Mouse (Mus musculus) heart, embryonic 14.5 days (tissue): ENCODE results near the gene Negr1. TPM values are rescaled to one million over a fixed set of nuclear protein-coding genes. Genes with fewer than 3 reads are reported as not detected.

Experiments used
- ATAC-seq: fragments of 200-750 bp; cut with Nextera tagmentation; 2 replicates; pipeline ENCODE4 v1.8.0; 2017; ENCODE audit warnings: low read depth, moderate TSS enrichment; ENCODE audit not compliant: insufficient number of reproducible peaks, insufficient read depth, low FRiP score
- H3K27ac ChIP-seq, 2 experiments: fragments of 200-500 bp in 1 of 2; fragments of 300-500 bp in 1 of 2; sonication (generic) in 1 of 2; replicated peaks in 1 of 2; 2 replicates each; pipeline ENCODE4 v1.5.1; 2012 to 2014; ENCODE audit warnings: low read depth in 2 of 2, low read length in 2 of 2, control low read depth in 1 of 2, mild to moderate bottlenecking in 1 of 2, mixed read lengths in 1 of 2; ENCODE audit not compliant: control insufficient read depth in 1 of 2, insufficient read depth in 1 of 2
- H3K27me3 ChIP-seq: fragments of 300-500 bp; sonication (generic); 2 replicates; pipeline ENCODE4 v1.6.1; 2014; ENCODE audit warnings: mild to moderate bottlenecking, low read length, control low read depth; ENCODE audit not compliant: control insufficient read depth, insufficient read depth
- H3K36me3 ChIP-seq: fragments of 300-500 bp; sonication (generic); 2 replicates; pipeline ENCODE4 v1.6.1; 2014; ENCODE audit warnings: mild to moderate bottlenecking, control low read depth, low read length, mixed read lengths; ENCODE audit not compliant: control insufficient read depth, insufficient read depth
- H3K4me1 ChIP-seq, 2 experiments: fragments of 200-500 bp in 1 of 2; fragments of 300-500 bp in 1 of 2; sonication (generic) in 1 of 2; 2 replicates each; pipeline ENCODE4 v1.6.1; 2012 to 2014; ENCODE audit warnings: low read length in 2 of 2, control low read depth in 1 of 2, mixed read lengths in 1 of 2; ENCODE audit not compliant: control insufficient read depth in 2 of 2, insufficient read depth in 2 of 2
- H3K4me2 ChIP-seq: fragments of 300-500 bp; sonication (generic); 2 replicates; pipeline ENCODE4 v1.6.1; 2014; ENCODE audit warnings: mild to moderate bottlenecking, low read length
- H3K4me3 ChIP-seq, 2 experiments: fragments of 200-500 bp in 1 of 2; fragments of 300-500 bp in 1 of 2; sonication (generic) in 1 of 2; 2 replicates each; pipeline ENCODE4 v1.5.1; 2012 to 2014; ENCODE audit warnings: low read length in 2 of 2, mild to moderate bottlenecking in 2 of 2, control low read depth in 1 of 2, low read depth in 1 of 2, moderate library complexity in 1 of 2; ENCODE audit not compliant: control insufficient read depth in 1 of 2, insufficient read depth in 1 of 2
- H3K9ac ChIP-seq: fragments of 300-500 bp; sonication (generic); 2 replicates; pipeline ENCODE4 v1.6.1; 2014; ENCODE audit warnings: mild to moderate bottlenecking, low read length
- H3K9me3 ChIP-seq: fragments of 300-500 bp; sonication (generic); 2 replicates; pipeline ENCODE4 v1.6.1; 2016; ENCODE audit warnings: low read length, control low read depth; ENCODE audit not compliant: control insufficient read depth
- WGBS: fragments of 180-500 bp; shearing (Covaris S2); extraction: QIAGEN DNeasy Blood & Tissue Kit; methylation state at CpG from one replicate; pipeline ENCODE4 v1.1.7; 2014; 5-methylcytosine and 5-hydroxymethylcytosine counted together
- polyA plus RNA-seq: library from polyadenylated mRNA; unstranded; fragments of >200 nt; fragmentation: Nextera tagmentation; extraction: Ambion mirVana; gene quantifications from 2 replicates; pipeline ENCODE4 v1.2.1, GENCODE M21; 2014

Gene Negr1
- polyA plus RNA-seq, 1 experiment from 2014 or later: 2.4 TPM

GRCm38 (mm10) chr3:157079250-157079965 lies 517.8 kb downstream of the Negr1 start:
- H3K27me3 ChIP-seq: no peaks in the 10 kb centered on the region
- ATAC-seq: no peak
- no peak overlapping the region for H3K4me3 ChIP-seq
- no peak overlapping the region for H3K9ac ChIP-seq
- H3K27ac ChIP-seq: peak overlapping the region; percentile 39 to 61; a peak in 3 of 4 replicates
- no peaks in the 10 kb centered on the region for H3K36me3 ChIP-seq
- no peaks in the 10 kb centered on the region for H3K9me3 ChIP-seq
- no peak overlapping the region for H3K4me2 ChIP-seq
- 47% methylated on average over 2 of the region's 2 CpGs for WGBS
- H3K4me1 ChIP-seq: peaks cover 0 to 10% of the 10 kb centered on the region in 2 experiments; a peak in 1 of 4 replicates

GRCm38 (mm10) chr3:157079966-157080306 lies 518.3 kb downstream of the Negr1 start:
- no peaks in the 10 kb centered on the region for H3K27me3 ChIP-seq
- H3K4me1 ChIP-seq: peaks cover 0 to 10% of the 10 kb centered on the region in 2 experiments; a peak in 1 of 4 replicates
- no peak overlapping the region for H3K4me2 ChIP-seq
- H3K9me3 ChIP-seq: no peaks in the 10 kb centered on the region
- no peak for ATAC-seq
- WGBS: 48% methylated on average over 1 of the region's 1 CpGs
- H3K36me3 ChIP-seq: no peaks in the 10 kb centered on the region
- peak overlapping the region; percentile 39 to 61; a peak in 3 of 4 replicates for H3K27ac ChIP-seq
- no peak overlapping the region for H3K4me3 ChIP-seq
- H3K9ac ChIP-seq: no peak overlapping the region

GRCm38 (mm10) chr3:157080585-157080984 lies 519.0 kb downstream of the Negr1 start:
- no peak for ATAC-seq
- H3K4me2 ChIP-seq: no peak overlapping the region
- no peaks in the 10 kb centered on the region for H3K9me3 ChIP-seq
- H3K4me1 ChIP-seq: peaks cover 0 to 10% of the 10 kb centered on the region in 2 experiments; a peak in 1 of 4 replicates
- H3K9ac ChIP-seq: no peak overlapping the region
- peak overlapping the region; percentile 12 to 50; a peak in 2 of 4 replicates for H3K27ac ChIP-seq
- no peak overlapping the region for H3K4me3 ChIP-seq
- WGBS: 70% methylated on average over 1 of the region's 1 CpGs
- no peaks in the 10 kb centered on the region for H3K27me3 ChIP-seq
- H3K36me3 ChIP-seq: no peaks in the 10 kb centered on the region

GRCm38 (mm10) chr3:157082808-157083784 lies 521.5 kb downstream of the Negr1 start:
- ATAC-seq: no peak
- WGBS: 85% methylated on average over 8 of the region's 8 CpGs
- H3K4me3 ChIP-seq: no peak overlapping the region
- no peak overlapping the region for H3K9ac ChIP-seq
- no peaks in the 10 kb centered on the region for H3K36me3 ChIP-seq
- H3K4me2 ChIP-seq: no peak overlapping the region
- H3K9me3 ChIP-seq: no peaks in the 10 kb centered on the region
- H3K27me3 ChIP-seq: no peaks in the 10 kb centered on the region
- H3K4me1 ChIP-seq: peaks cover 0 to 10% of the 10 kb centered on the region in 2 experiments; a peak in 1 of 4 replicates
- no peak overlapping the region for H3K27ac ChIP-seq

- Histone ChIP-seq H3K27me3 (no peaks in the 10 kb centered on the region), H3K4me2 (no peak overlapping the region), H3K27ac (no peak overlapping the region), H3K9ac (no peak overlapping the region), H3K36me3 (no peaks in the 10 kb centered on the region), H3K4me3 (no peak overlapping the region), H3K4me1 (no peaks in the 10 kb centered on the region), H3K9me3 (no peaks in the 10 kb centered on the region)
- 55% methylated on average over 1 of the region's 1 CpGs for WGBS
- ATAC-seq: no peak
Observed at GRCm38 (mm10) chr3:157085180-157085579, 523.6 kb downstream of the Negr1 start.

GRCm38 (mm10) chr3:157090051-157090450 lies 528.5 kb downstream of the Negr1 start:
- no peak for ATAC-seq
- Histone ChIP-seq H3K27ac (no peak overlapping the region), H3K36me3 (no peaks in the 10 kb centered on the region), H3K4me2 (no peak overlapping the region), H3K4me1 (no peaks in the 10 kb centered on the region), H3K9ac (no peak overlapping the region), H3K4me3 (no peak overlapping the region), H3K9me3 (no peaks in the 10 kb centered on the region), H3K27me3 (no peaks in the 10 kb centered on the region)
- 44% methylated on average over 4 of the region's 4 CpGs for WGBS

GRCm38 (mm10) chr3:157096284-157096683 lies 534.7 kb downstream of the Negr1 start:
- WGBS: 94% methylated on average over 1 of the region's 1 CpGs

More at GRCm38 (mm10) chr3:157096284-157096683, 534.7 kb downstream of the Negr1 start:
- H3K9me3 ChIP-seq: no peaks in the 10 kb centered on the region
- ATAC-seq: no peak
- H3K4me2 ChIP-seq: no peak overlapping the region
- no peaks in the 10 kb centered on the region for H3K27me3 ChIP-seq
- H3K36me3 ChIP-seq: no peaks in the 10 kb centered on the region
- H3K9ac ChIP-seq: no peak overlapping the region
- no peak overlapping the region for H3K27ac ChIP-seq
- H3K4me3 ChIP-seq: no peak overlapping the region
- H3K4me1 ChIP-seq: no peaks in the 10 kb centered on the region
